Mouse (Mus musculus) hindbrain, embryonic 16.5 days (tissue): ENCODE data around the gene Otogl. TPM values are rescaled to one million over a fixed set of nuclear protein-coding genes. Genes with fewer than 3 reads are reported as not detected.

ENCODE experiments used
- ATAC-seq: fragments of 200-750 bp; cut with Nextera tagmentation; 2 replicates; pipeline ENCODE4 v1.8.0; 2017; ENCODE audit warnings: moderate TSS enrichment, moderate library complexity
- H3K27ac ChIP-seq: fragments of 300-500 bp; sonication (generic); 2 replicates; pipeline ENCODE4 v1.5.1; 2014; ENCODE audit warnings: low read depth, mild to moderate bottlenecking, control low read depth, low read length, moderate library complexity
- H3K27me3 ChIP-seq: fragments of 300-500 bp; sonication (generic); replicated peaks from 2 replicates; pipeline ENCODE4 v1.6.1; 2014; ENCODE audit warnings: low read length; ENCODE audit not compliant: control insufficient read depth, insufficient read depth
- H3K36me3 ChIP-seq: fragments of 300-500 bp; sonication (generic); 2 replicates; pipeline ENCODE4 v1.6.1; 2014; ENCODE audit warnings: mild to moderate bottlenecking, low read length, moderate library complexity, mixed read lengths; ENCODE audit not compliant: control insufficient read depth, insufficient read depth
- H3K4me1 ChIP-seq: fragments of 300-500 bp; sonication (generic); 2 replicates; pipeline ENCODE4 v1.6.1; 2014; ENCODE audit warnings: low read depth, low read length; ENCODE audit not compliant: control insufficient read depth, insufficient read depth
- H3K4me2 ChIP-seq: fragments of 300-500 bp; sonication (generic); 2 replicates; pipeline ENCODE4 v1.6.1; 2014; ENCODE audit warnings: mild to moderate bottlenecking, low read length, control low read depth, moderate library complexity
- H3K4me3 ChIP-seq: fragments of 300-500 bp; sonication (generic); 2 replicates; pipeline ENCODE4 v1.5.1; 2014; ENCODE audit warnings: mild to moderate bottlenecking, low read length, control low read depth, moderate library complexity
- H3K9ac ChIP-seq: fragments of 300-500 bp; sonication (generic); 2 replicates; pipeline ENCODE4 v1.6.1; 2014; ENCODE audit warnings: low read depth, mild to moderate bottlenecking, control low read depth, low read length, moderate library complexity
- H3K9me3 ChIP-seq: fragments of 300-500 bp; sonication (generic); 2 replicates; pipeline ENCODE4 v1.6.1; 2014; ENCODE audit warnings: mild to moderate bottlenecking, low read length, moderate library complexity; ENCODE audit not compliant: control insufficient read depth
- WGBS: fragments of 180-500 bp; shearing (Covaris S2); extraction: QIAGEN DNeasy Blood & Tissue Kit; methylation state at CpG from one replicate; pipeline ENCODE4 v1.1.7; 2014; 5-methylcytosine and 5-hydroxymethylcytosine counted together
- polyA plus RNA-seq: library from polyadenylated mRNA; unstranded; fragments of >200 nt; fragmentation: Nextera tagmentation; extraction: Ambion mirVana; gene quantifications from 2 replicates; pipeline ENCODE4 v1.2.1, GENCODE M21; 2015

Otogl gene
- polyA plus RNA-seq = 0.04 and 0.06 TPM in 2 replicates

DNA sequence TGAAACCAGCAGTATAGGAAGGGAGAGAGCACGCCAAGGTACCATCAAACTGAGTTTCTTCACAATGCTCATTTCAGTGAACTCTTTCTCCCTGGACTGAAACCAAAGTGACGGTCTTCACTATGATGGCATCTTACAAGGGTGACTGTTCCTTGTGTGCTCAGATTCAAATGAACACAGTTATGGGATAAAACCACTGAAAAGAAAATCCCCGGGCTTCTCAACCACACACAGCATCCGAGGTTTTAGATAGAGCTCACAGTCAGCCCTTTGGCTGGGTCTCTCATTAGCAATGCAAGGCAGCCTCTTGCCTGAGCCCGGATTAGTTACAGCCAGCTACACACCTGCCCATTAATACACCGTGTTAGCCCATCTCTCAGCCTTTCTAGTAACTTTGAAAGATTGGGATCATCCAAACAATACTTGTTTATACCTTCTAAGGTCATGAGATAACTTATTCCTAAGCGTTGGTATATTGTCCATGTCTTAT lies at the start of gene Otogl:
Gene Otogl, minus strand, starts transcription at position 51 of the 490 bp plus-strand sequence.
- no peak within 1 kb of the TSS for H3K4me2 ChIP-seq
- H3K36me3 ChIP-seq = no peaks in the 10 kb centered on the region
- WGBS = 53% methylated on average over 7 of the region's 7 CpGs
- ATAC-seq = no peak
- peaks cover 4% of the 10 kb centered on the region for H3K9me3 ChIP-seq
- no peak within 1 kb of the TSS for H3K27ac ChIP-seq
- no peaks in the 10 kb centered on the region for H3K27me3 ChIP-seq
- H3K4me3 ChIP-seq = no peak within 1 kb of the TSS
- H3K9ac ChIP-seq = no peak within 1 kb of the TSS
- no peaks in the 10 kb centered on the region for H3K4me1 ChIP-seq

GRCm38 (mm10) chr10:107956588-107956987 lies 44.7 kb upstream of the Otogl start:
- H3K27ac ChIP-seq = no peak overlapping the region
- no peak overlapping the region for H3K4me3 ChIP-seq
- no peaks in the 10 kb centered on the region for H3K27me3 ChIP-seq
- no peaks in the 10 kb centered on the region for H3K9me3 ChIP-seq
- no peak for ATAC-seq
- H3K36me3 ChIP-seq = no peaks in the 10 kb centered on the region
- no peaks in the 10 kb centered on the region for H3K4me1 ChIP-seq
- no peak overlapping the region for H3K4me2 ChIP-seq
- 76% methylated on average over 5 of the region's 5 CpGs for WGBS
- H3K9ac ChIP-seq = no peak overlapping the region

- no peaks in the 10 kb centered on the region for H3K27me3 ChIP-seq
- 44% methylated on average over 6 of the region's 6 CpGs for WGBS
- H3K4me3 ChIP-seq = no peak overlapping the region
- H3K9me3 ChIP-seq = no peaks in the 10 kb centered on the region
- H3K36me3 ChIP-seq = no peaks in the 10 kb centered on the region
- H3K9ac ChIP-seq = no peak overlapping the region
- ATAC-seq = no peak
- no peak overlapping the region for H3K27ac ChIP-seq
- no peaks in the 10 kb centered on the region for H3K4me1 ChIP-seq
- no peak overlapping the region for H3K4me2 ChIP-seq
Measured at GRCm38 (mm10) chr10:107954444-107954843, 42.5 kb upstream of the Otogl start.

DNA sequence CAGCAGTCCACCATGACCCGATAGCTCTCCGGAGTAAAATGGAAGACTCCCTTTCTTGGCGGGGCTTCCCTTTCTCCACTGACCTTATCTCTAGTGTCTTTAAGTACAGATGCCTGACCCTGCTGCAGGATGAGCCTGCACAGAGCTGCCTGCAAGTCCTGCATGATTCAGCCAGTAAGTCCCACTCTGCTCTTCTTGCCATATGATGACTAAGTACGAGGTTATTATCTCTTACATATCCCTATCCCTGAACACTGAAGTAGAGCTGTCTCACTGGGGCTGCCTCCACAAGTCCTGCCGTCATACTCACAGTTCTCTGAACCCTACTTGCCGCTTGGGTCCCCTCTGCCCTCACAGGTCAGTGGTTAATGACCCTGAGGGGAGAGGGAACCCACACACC lies 39.7 kb upstream of the Otogl start:
- H3K27ac ChIP-seq = no peak overlapping the region
- no peaks in the 10 kb centered on the region for H3K9me3 ChIP-seq
- no peaks in the 10 kb centered on the region for H3K27me3 ChIP-seq
- H3K4me2 ChIP-seq = no peak overlapping the region
- 92% methylated on average over 6 of the region's 6 CpGs for WGBS
- no peak overlapping the region for H3K9ac ChIP-seq
- ATAC-seq = no peak
- H3K4me1 ChIP-seq = no peaks in the 10 kb centered on the region
- H3K4me3 ChIP-seq = no peak overlapping the region
- H3K36me3 ChIP-seq = no peaks in the 10 kb centered on the region

DNA sequence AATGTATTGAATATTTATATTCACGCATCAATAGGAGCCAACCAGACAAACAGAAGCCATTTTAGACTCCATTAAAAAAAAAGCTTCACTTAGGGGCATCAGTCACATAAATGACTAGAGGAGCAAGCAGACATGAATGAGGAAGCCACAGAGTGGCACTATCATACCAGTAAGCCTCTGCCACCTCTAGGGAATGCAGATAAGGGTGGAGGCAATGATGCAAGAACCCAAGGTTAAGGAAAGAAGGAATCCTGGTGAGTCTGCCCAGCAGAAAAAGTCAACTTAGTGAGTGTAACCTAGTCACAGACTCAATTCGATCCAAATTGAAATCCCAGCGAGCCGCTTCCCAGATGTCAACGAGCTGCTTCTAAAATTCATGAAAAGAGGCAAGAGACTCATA lies 38.0 kb upstream of the Otogl start:
- H3K4me3 ChIP-seq = no peak overlapping the region
- WGBS = 92% methylated on average over 5 of the region's 5 CpGs

DNA sequence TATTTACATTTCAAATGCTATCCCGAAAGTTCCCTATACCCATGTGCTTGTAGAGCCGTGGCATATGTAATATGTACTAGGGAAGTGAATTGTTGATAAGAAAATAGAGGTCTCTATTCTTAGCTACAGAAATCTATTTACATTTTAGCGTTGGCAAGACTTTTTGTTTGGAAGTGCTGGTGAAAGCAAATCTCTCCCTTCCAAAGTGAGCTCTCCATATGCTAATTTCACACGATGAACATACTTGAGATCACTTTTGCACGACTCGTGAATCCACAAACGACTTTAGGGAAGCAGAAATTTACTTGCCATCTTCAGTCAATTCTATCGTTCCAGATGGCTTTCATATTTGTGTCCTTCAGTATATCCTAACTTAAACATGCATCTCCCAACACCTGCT lies 36.7 kb upstream of the Otogl start:
- Histone ChIP-seq H3K9ac (no peak overlapping the region), H3K9me3 (no peaks in the 10 kb centered on the region), H3K4me3 (no peak overlapping the region), H3K4me1 (no peaks in the 10 kb centered on the region), H3K27ac (no peak overlapping the region), H3K4me2 (no peak overlapping the region), H3K27me3 (no peaks in the 10 kb centered on the region), H3K36me3 (no peaks in the 10 kb centered on the region)
- ATAC-seq = no peak
- 86% methylated on average over 8 of the region's 8 CpGs for WGBS

More for the DNA sequence above, 38.0 kb upstream of the Otogl start:
- no peak overlapping the region for H3K27ac ChIP-seq
- no peak overlapping the region for H3K9ac ChIP-seq
- ATAC-seq = no peak
- H3K4me2 ChIP-seq = no peak overlapping the region
- H3K9me3 ChIP-seq = no peaks in the 10 kb centered on the region
- no peaks in the 10 kb centered on the region for H3K36me3 ChIP-seq
- no peaks in the 10 kb centered on the region for H3K27me3 ChIP-seq
- no peaks in the 10 kb centered on the region for H3K4me1 ChIP-seq

DNA sequence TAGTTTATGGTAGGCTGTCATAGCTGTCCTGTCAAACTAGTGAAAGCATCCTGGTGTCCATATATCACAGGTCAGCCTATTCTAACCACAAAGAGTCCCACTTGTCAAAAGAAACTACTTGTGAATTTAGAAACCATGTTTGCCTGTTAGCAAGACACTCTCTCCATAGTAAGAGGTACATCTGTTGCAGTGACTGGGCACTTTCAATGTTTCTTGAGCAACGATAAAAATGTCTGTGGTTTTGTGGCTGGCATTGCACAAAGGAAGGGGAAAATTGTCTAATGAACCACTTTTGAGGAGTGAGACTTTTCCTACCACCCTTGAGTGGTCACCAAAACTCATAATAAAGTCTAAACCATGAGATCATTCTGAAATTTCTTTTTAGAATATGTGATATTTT lies 36.1 kb upstream of the Otogl start:
- Histone ChIP-seq H3K4me2 (no peak overlapping the region), H3K27ac (no peak overlapping the region), H3K36me3 (no peaks in the 10 kb centered on the region), H3K4me3 (no peak overlapping the region), H3K27me3 (no peaks in the 10 kb centered on the region), H3K9me3 (no peaks in the 10 kb centered on the region), H3K4me1 (no peaks in the 10 kb centered on the region), H3K9ac (no peak overlapping the region)
- 88% methylated on average over 1 of the region's 1 CpGs for WGBS
- no peak for ATAC-seq

GRCm38 (mm10) chr10:107946348-107946747 lies 34.4 kb upstream of the Otogl start:
- Histone ChIP-seq H3K9ac (no peak overlapping the region), H3K36me3 (no peaks in the 10 kb centered on the region), H3K27ac (no peak overlapping the region), H3K4me2 (no peak overlapping the region), H3K27me3 (no peaks in the 10 kb centered on the region), H3K4me1 (no peaks in the 10 kb centered on the region), H3K4me3 (no peak overlapping the region), H3K9me3 (no peaks in the 10 kb centered on the region)
- no peak for ATAC-seq
- WGBS = 68% methylated on average over 5 of the region's 5 CpGs

DNA sequence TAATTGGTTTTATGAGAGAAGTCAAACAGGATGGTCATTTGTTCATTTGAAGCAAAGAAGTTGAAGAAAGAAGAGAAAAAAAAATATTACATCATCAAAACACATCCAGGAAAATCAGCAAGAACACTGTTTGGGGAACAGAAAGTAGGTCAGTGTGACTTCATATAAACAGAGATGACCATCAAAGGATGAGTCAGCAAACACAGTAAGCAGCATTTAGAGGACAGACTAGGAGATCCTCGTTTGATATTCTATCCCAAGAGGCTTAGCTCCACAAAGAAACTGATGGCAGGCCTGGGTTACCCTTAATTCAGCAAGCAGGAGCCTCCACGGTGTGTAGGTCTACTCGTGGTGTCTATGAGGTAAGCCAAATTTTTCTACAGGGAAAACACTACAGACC lies 31.9 kb upstream of the Otogl start:
- H3K9ac ChIP-seq = no peak overlapping the region
- no peak overlapping the region for H3K4me2 ChIP-seq
- ATAC-seq = no peak
- no peaks in the 10 kb centered on the region for H3K4me1 ChIP-seq
- H3K9me3 ChIP-seq = no peaks in the 10 kb centered on the region
- no peaks in the 10 kb centered on the region for H3K36me3 ChIP-seq
- 78% methylated on average over 3 of the region's 3 CpGs for WGBS
- H3K4me3 ChIP-seq = no peak overlapping the region
- H3K27me3 ChIP-seq = no peaks in the 10 kb centered on the region
- H3K27ac ChIP-seq = no peak overlapping the region
